Mouse (Mus musculus) liver, postnatal 0 days (tissue): Measurements from ENCODE around the gene Pnpla2.

ENCODE experiments used
- CTCF ChIP-seq: sonication (generic); IDR thresholded peaks from 2 replicates; pipeline ENCODE4 v1.5.1; 2016; ENCODE audit warnings: antibody characterized with exemption, low read depth
- EP300 ChIP-seq: IDR thresholded peaks from 2 replicates; pipeline ENCODE4 v1.6.1; 2016; ENCODE audit warnings: antibody characterized with exemption, low read depth, mild to moderate bottlenecking

DNA sequence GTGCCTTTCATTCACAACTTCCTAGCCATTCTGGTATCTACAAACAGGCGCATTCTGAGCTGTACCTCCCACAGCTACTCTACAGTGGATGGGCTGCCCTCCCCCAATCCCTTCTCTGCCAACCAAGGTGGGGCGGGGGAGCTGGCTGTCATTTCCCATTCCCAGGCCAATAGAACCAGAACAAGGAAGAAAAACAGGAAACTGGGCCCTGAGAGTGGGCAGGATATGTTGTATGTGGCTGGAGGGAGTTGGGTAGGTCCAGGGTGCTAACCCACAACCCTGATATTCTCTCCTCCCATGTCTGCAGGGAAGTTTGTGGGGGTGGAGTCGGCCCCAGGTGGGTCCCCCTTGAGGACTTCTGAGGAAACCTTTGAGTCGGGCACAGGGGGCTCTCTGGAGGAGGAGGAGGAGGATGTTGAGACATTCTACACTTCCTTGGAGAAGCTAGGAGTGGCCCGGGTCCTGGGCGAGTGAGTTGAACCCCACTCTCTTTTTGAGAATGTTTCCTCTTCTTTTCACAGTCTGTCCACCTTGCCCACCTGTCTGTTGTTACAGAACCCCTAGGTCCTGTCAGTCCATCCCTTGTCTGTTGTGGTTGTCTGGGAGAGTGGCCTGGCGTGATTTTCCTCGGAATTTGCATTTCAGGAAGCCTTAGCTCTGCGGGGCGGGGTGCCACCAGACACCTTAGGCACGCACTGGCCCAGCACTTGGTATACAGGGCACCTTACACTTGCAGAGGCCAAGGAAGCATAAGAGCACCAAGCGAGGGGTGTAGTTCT, 9.0 kb downstream of the Pnpla2 start:
- no peak for TF ChIP-seq CTCF
- TF ChIP-seq EP300 = no peak
